Mouse (Mus musculus) 3T3-L1 (cell line): Measurements from ENCODE around the gene H1fnt.

Experiments used
- DNase-seq: peaks from one replicate; pipeline ENCODE4 v3.0.0-alpha.2; 2015; ENCODE audit warnings: low read depth, low spot score

The H1fnt gene

DNA sequence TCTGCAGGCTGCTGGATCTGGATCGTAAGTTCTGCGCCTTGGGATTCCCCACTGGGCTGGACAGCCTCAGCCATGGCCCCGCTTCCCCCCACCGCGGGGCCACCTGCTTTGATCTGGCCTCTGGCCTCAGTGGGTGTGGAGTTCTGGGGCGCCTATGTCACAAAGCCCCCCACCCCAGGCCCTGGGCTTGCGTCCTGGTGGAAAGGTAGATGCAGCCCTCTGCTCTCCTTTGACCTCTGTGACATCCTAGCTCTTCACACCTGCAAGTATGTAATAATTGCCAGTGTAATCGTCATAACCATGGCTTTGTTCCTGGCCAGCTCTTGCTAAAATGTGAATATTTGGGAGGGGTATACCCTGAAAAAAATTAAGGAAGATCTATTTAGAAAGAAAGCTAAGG, at the start of gene H1fnt:
H1fnt (minus strand) TSS at position 101 of the 400 bp plus-strand sequence.
- no peak for DNase-seq

DNA sequence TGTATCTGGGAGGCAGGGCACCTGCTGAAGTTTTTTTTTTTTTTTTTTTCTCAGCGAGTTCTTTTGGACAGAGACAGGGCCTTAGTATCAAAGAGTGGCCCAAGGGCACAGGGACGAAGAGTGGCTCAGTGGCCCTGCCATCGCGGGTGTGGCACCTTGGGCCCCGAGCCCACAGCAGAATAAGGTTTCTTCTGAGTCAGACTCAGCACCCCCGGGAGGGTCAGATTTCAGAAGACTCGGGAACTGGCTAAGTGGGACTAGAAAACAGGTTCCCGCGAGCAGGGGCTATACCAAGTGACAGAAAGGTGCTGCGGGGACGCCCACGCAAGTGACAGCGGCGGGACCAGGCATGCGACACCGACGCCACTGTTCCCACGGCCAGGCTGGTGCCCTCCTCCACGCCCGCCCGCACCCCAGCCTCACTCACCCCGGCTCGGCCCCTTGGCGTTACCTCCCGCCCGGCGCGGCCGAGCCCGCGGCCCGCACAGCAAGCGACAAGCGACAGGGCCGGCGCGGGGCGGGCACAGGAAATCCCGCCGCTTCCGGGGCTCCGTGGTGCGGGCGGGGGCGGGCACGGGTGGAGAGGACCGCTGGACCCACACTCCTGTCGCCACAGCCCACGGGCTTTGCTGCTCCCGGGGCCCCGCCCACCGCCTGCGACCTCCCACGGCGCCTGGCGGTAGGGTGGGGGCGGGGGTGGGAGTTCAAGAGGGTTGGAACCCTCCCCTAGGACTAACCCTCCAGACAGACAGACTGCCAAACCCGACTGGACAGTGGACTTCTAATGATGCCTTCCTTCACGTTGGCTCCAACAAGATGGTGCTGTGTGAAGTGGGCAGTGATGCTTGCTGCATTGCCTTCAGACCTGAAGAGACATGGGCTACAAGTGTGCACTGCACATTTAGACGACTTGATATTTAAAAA, 38.8 kb upstream of the H1fnt start, which contains the start of gene Zfp641:
Zfp641 (minus strand) TSS at position 534 of the 924 bp plus-strand sequence.
- no peak for DNase-seq

GRCm38 (mm10) chr15:98293651-98294050, 36.6 kb upstream of the H1fnt start:
- no peak for DNase-seq

DNA sequence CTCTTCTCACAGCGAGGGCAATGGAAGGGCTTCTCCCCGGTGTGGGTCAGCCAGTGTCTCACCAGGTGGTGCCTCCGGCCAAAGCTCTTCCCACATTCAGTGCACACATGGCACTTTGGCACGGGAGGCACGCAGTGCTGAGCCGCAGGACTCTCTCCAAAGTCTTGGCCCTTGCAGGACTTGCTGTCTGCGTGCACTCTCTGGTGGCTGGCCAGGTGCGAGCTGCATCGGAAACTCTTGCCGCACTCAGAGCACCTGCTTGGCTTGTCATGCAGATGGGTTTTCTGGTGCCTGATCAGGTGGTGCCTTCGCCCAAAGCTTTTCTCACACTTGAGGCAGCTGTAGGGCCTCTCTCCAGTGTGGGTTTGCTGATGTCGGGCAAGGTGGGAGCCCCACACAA, 31.5 kb upstream of the H1fnt start:
- DNase-seq = no peak

DNA sequence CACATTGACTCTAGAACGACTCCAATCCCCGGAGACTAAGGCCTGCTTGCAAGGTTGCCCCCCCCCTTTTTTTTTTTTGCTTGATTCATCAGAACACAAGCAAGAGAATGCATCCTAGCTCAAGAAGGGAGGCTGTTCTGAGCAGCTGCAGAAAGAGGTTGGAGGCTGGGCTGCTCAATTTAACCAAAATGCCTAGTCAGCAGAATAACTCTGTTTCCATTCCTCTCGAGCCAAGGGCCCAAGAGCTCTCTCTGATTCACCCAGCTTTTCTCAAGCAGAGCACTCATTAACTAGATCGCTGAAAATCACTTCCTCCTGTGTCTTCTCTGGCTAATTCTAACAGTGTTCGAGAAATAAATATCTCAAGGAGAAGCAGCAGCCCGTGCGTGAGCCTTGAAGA, 29.3 kb upstream of the H1fnt start:
- no peak for DNase-seq

GRCm38 (mm10) chr15:98257776-98258175, 683 bp upstream of the H1fnt start:
- no peak for DNase-seq

DNA sequence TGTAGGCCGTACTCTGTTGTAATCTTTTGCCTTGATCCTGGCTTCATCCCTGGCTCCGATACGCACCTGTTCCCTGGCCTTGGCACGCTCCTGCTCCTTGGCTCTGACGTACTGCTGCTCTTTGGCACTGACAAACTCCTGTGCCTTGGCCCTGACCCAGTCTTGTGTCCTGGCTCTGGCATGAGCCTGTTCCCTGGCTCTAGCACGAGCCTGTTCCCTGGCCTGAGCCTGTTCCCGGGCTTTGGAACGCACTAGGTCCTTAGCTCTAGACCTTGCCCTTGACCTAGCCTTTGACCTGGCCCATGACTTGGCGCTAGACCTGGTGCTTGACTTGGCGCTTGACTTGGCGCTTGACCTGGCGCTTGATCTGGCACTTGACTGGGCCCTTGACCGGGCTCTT, 822 bp downstream of the H1fnt start:
- DNase-seq = no peak

DNA sequence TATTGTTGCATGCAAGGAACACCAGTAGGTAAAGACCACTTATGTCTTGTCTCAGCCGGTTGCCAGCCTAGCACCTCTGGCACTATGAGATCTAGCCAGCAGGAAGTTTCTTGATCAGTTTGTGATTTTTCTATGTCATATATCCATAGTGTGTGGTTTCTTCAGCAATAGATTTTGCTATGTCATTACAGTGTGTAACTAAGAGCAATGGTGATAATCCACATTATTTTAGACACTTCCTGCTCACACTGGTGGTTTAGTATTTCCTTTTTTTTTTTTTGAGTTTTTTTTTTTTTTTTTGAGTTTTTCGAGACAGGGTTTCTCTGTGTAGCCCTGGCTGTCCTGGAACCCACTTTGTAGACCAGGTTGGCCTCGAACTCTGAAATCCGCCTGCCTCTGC, 21.7 kb downstream of the H1fnt start:
- no peak for DNase-seq

DNA sequence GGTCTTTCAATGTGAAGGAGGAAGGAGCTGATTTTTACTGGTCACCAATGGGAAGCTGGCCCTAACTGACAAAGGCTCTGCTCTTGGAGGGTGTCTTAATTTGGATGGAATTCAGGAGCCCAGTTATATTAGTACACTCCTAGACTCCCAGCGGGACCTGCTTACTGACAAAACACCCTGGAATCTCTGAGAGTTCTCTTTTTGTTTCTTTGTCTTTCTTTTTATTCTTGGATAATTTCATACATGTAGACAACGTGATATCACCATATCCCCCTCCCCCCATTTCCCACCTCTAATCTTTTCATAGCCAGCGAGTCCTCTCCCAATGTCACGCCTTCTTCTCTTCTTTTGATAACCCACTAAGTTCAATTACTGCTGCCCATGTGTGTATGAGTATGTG, 22.7 kb downstream of the H1fnt start, which contains the start of gene Olfr286:
Olfr286 (minus strand) TSS at position 101 of the 400 bp plus-strand sequence.
- no peak for DNase-seq

GRCm38 (mm10) chr15:98226096-98226495, 31.0 kb downstream of the H1fnt start:
- DNase-seq = no peak

GRCm38 (mm10) chr15:98225610-98226009, 31.5 kb downstream of the H1fnt start:
- no peak for DNase-seq

GRCm38 (mm10) chr15:98222377-98222776, 34.7 kb downstream of the H1fnt start:
- no peak for DNase-seq

DNA sequence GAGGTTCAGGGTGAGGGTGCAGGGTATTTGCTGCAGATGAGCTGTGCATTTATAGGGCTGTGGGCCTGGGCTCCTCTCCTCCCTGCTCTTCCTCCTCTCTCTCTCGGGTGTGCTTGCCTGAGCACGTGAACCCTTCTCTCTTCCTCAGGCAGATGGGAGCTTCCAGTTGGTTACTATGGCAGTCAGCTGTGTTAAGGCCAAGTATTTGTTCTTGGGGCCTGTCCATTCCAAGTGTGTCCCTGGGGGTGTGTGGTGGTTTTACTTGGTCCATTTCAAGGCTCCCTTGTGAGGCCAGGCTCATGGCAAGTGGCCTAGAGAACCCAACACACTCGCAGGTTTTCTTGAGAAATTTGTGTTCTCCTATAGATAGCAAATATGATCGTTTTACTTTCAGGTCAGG, 36.2 kb downstream of the H1fnt start, which contains the start of the genes Gm44579 and Olfr287:
Gm44579 (minus strand) TSS at position 101 of the 400 bp plus-strand sequence.
Olfr287 (minus strand) TSS at position 180 of the 400 bp plus-strand sequence.
- no peak for DNase-seq

DNA sequence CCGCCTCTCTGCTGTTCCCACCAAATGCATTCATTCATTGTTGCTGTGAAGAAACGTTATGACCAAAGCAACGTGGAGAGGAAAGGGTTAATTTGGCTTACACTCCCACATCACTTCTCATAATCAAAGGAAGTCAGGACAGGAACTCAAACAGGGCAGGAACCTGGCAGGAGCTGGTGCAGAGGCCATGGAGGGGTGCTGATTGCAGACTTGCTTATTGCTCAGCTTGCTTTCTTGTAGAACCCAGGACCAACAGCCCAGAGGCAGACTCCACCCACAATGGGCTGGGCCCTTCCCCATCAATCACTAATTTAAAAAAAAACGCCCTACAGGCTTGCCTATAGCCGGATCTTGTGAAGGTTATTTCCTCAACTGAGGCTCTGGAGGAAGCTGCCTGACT, 43.0 kb downstream of the H1fnt start:
- no peak for DNase-seq

GRCm38 (mm10) chr15:98213336-98213870, 43.7 kb downstream of the H1fnt start:
- no peak for DNase-seq

DNA sequence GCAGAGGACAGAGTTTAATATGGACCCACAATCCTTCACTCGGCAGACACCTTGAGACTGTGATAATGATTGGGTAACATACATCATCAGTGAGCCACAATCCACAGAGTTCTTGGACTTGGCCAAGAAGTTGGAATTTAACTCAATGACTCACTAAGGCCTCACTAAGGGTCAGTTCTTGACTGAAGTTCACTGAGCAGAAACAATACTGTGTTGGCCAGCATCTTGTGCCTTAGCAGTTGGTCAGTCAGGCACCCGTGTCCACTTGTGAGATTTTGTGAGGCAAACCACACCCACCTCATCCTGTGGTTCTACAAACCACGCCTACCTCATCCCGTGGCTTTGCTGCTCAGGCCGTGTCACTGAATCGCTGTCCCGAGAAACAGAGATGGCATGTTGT, 47.4 kb downstream of the H1fnt start:
- DNase-seq = peak; percentile 28
